In genomic region chr8:88576351-88577142, GRCm38 (mm10) we compare ENCODE assay signal across 11 mouse cellular contexts. TPM values are rescaled to one million over a fixed set of nuclear protein-coding genes. Genes with fewer than 3 reads are reported as not detected.
A peak's percentile ranks its signal among the peaks of the same experiment; 100 is the strongest.
DNase-seq lines count a peak whose midpoint lies in the region; ATAC-seq lines count a peak whose summit lies in the region.
"Had no signal": no experiment of that assay in that cellular context is flagged by ENCODE, and none has a peak within 500 bp of the region (broad histone marks: within the 10 kb centered on the region; RNA-seq: fewer than 3 reads in every experiment).

No protein-coding gene starts in this region.

- peaks cover 27% of the 10 kb centered on the region for H3K4me1 ChIP-seq in intestine, embryonic 16.5 days (ENCODE audit: control insufficient read depth, insufficient read depth, low read length)
- H3K4me1 ChIP-seq in midbrain, embryonic 14.5 days (ENCODE audit: control insufficient read depth, insufficient read depth, low read length) = peaks cover 29% of the 10 kb centered on the region

- H3K27me3 ChIP-seq in intestine, embryonic 16.5 days (replicated peaks; ENCODE audit: control insufficient read depth, insufficient read depth, low read length) = no peaks in the 10 kb centered on the region
- H3K27me3 ChIP-seq in midbrain, embryonic 14.5 days (ENCODE audit: control insufficient read depth, insufficient read depth, low read length) = no peaks in the 10 kb centered on the region
- H3K27me3 ChIP-seq: embryonic facial prominence, embryonic 12.5 days had no signal

- no peak overlapping the region for H3K4me2 ChIP-seq in intestine, embryonic 16.5 days (ENCODE audit: low read depth, low read length)
- no peak overlapping the region for H3K4me2 ChIP-seq in midbrain, embryonic 14.5 days (ENCODE audit: low read length)
- H3K4me2 ChIP-seq: embryonic facial prominence, embryonic 12.5 days had no signal

- peak overlapping the region; percentile 80 for H3K27ac ChIP-seq in intestine, embryonic 16.5 days (ENCODE audit: low read length)
- no peak overlapping the region for H3K27ac ChIP-seq in midbrain, embryonic 14.5 days (replicated peaks; ENCODE audit: low read depth, low read length)
- H3K27ac ChIP-seq: embryonic facial prominence, embryonic 12.5 days; macrophage had no signal

- no peaks in the 10 kb centered on the region for H3K9me3 ChIP-seq in intestine, embryonic 16.5 days (ENCODE audit: control insufficient read depth, low read length)
- H3K9me3 ChIP-seq in midbrain, embryonic 14.5 days (ENCODE audit: control insufficient read depth, low read length) = no peaks in the 10 kb centered on the region
- H3K9me3 ChIP-seq: embryonic facial prominence, embryonic 12.5 days; G1E had no signal

- peak; percentile 26 to 59 for DNase-seq in layer of hippocampus, adult 18-20 months (ENCODE audit: low spot score in 2 of 2)
- no peak for DNase-seq in layer of hippocampus, postnatal 25 days (ENCODE audit: extremely low spot score in 1 of 2, low spot score in 1 of 2)
- peak; percentile 52 for DNase-seq in gastrocnemius, postnatal 10 days
- DNase-seq in lung, postnatal 10 days = peak; percentile 81
- no peak for DNase-seq in natural killer cell, adult 2 months (ENCODE audit: low spot score in 2 of 2)
- no peak for DNase-seq in midbrain, embryonic 14.5 days
- no peak for DNase-seq in c-Kit-positive CD71-positive TER-119-positive erythroid progenitor cells, embryonic 14.5 days (ENCODE audit: low spot score)

- WGBS in intestine, embryonic 16.5 days = 64% methylated on average over 10 of the region's 10 CpGs
- 91% methylated on average over 10 of the region's 10 CpGs for WGBS in midbrain, embryonic 14.5 days

- H3K36me3 ChIP-seq in intestine, embryonic 16.5 days (ENCODE audit: control insufficient read depth, insufficient read depth, low read length) = no peaks in the 10 kb centered on the region
- H3K36me3 ChIP-seq in midbrain, embryonic 14.5 days (ENCODE audit: control insufficient read depth, insufficient read depth, low read length) = no peaks in the 10 kb centered on the region
- H3K36me3 ChIP-seq: G1E had no signal

- H3K4me3 ChIP-seq in intestine, embryonic 16.5 days (ENCODE audit: low read length) = no peak overlapping the region
- H3K4me3 ChIP-seq in midbrain, embryonic 14.5 days (replicated peaks; ENCODE audit: low read depth, low read length) = no peak overlapping the region
- H3K4me3 ChIP-seq: embryonic facial prominence, embryonic 12.5 days had no signal

- peak; percentile 70 for ATAC-seq in intestine, embryonic 16.5 days
- ATAC-seq in midbrain, embryonic 14.5 days (ENCODE audit: low FRiP score, low TSS enrichment) = no peak

- H3K9ac ChIP-seq in intestine, embryonic 16.5 days (ENCODE audit: low read depth, low read length) = no peak overlapping the region
- no peak overlapping the region for H3K9ac ChIP-seq in midbrain, embryonic 14.5 days (replicated peaks; ENCODE audit: low read length)
- H3K9ac ChIP-seq: embryonic facial prominence, embryonic 12.5 days had no signal

RNA-seq across cellular contexts. Expression of gene Nkd1, which starts 55.4 kb away (rescaled TPM):
- 1 to 10 TPM; 8.2 to 9.0 TPM for total RNA-seq in layer of hippocampus, adult 18-20 months (2021)
- total RNA-seq in layer of hippocampus, postnatal 25 days (2021) = 10 to 100 TPM; 10.8 to 15.0 TPM
- total RNA-seq in gastrocnemius, postnatal 10 days (2021) = 1 to 10 TPM; 6.5 to 8.2 TPM
- polyA plus RNA-seq in intestine, embryonic 16.5 days (2015; fragmentation: Nextera tagmentation; extraction: Ambion mirVana) = 27.8 and 28.4 TPM in 2 replicates
- 46.2 and 66.4 TPM in 2 replicates for polyA plus RNA-seq in midbrain, embryonic 14.5 days (2014; fragmentation: Nextera tagmentation; extraction: Ambion mirVana)
- polyA plus RNA-seq: G1E, macrophage had no signal

RNA-seq across cellular contexts. Expression of gene Snx20, which starts 59.4 kb away (rescaled TPM):
- total RNA-seq in layer of hippocampus, adult 18-20 months (2021) = 1 to 10 TPM; 1.8 to 2.0 TPM
- 1 to 10 TPM; 1.2 to 1.6 TPM for total RNA-seq in layer of hippocampus, postnatal 25 days (2021)
- 1 to 10 TPM in 1 of 2 experiments, under 1 TPM in 1; 0.63 to 1.1 TPM for total RNA-seq in gastrocnemius, postnatal 10 days (2021)
- 2.7 and 8.0 TPM in 2 replicates for polyA plus RNA-seq in intestine, embryonic 16.5 days (2015; fragmentation: Nextera tagmentation; extraction: Ambion mirVana)
- 0.82 and 1.1 TPM in 2 replicates for polyA plus RNA-seq in midbrain, embryonic 14.5 days (2014; fragmentation: Nextera tagmentation; extraction: Ambion mirVana)

Comparison
In these comparisons a context has a peak if more than half of its experiments do, and no peak if none do; other contexts are left out.
1. DNase-seq: peak in layer of hippocampus, adult 18-20 months (2 of 2), gastrocnemius, postnatal 10 days (single experiment) and lung, postnatal 10 days (single experiment); none in layer of hippocampus, postnatal 25 days (0 of 2), natural killer cell, adult 2 months (0 of 2), midbrain, embryonic 14.5 days (single experiment) and c-Kit-positive CD71-positive TER-119-positive erythroid progenitor cells, embryonic 14.5 days (single experiment).